Mouse (Mus musculus): Measurements from ENCODE around the gene Birc7.

DNA sequence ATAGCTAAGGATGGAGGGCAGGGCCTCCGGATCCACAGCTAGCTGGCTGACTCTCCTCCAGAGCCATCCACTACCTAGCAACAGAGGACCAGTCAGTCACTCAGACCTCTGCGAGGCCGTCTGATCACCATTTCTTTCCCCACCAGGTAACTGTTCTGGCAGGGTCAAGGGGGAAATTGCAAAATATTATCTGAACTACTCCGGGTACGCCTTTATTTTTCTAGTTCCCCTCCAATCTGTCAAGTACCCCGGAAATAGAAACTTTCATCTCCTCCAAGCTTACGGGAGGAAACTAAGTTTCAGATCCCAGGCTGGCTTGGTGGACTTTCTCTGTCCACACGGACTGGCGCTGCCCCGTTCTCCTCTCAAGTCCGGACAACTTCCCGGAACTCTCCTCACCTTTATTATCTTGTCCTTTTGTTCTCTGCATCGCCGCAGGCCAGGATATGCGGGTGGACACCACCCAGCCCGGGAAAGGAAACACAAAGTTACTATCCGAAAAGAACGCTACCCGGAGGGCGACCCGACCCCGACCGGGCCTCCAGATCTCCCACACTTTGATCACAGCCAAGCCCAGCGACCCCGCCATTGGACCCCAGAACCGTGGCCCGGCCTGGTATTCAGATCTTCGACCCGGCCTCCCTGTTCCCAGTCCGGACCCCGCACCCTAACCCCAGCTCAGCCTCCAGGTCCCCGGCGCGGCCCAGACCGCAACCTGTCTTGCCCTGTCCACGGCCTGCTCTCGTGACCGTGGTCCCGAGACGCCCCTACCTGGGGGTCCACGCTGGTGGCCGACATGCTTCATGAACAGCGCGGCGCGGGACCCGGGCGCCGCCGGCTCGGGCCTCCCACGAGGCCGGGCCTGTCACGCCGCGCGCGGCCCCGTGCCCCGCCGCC, 8.7 kb upstream of the Birc7 start:
- TF ChIP-seq POLR2A (IDR thresholded peaks at IDR 0.05; ENCODE audit: low read depth, low read length) (no peak), CTCF (IDR thresholded peaks at IDR 0.05; ENCODE audit: extremely low read depth, insufficient read length, insufficient replicate concordance, low read depth, low read length) (no peak)
